Mouse (Mus musculus) adrenal gland, postnatal 25 days (tissue): ENCODE results near the gene Bbs9. TPM values are rescaled to one million over a fixed set of nuclear protein-coding genes. Genes with fewer than 3 reads are reported as not detected.

Source experiments
- DNase-seq: peaks from one replicate; pipeline ENCODE4 v3.0.0; 2021; ENCODE audit warnings: mixed read lengths
- total RNA-seq: library from RNA; stranded (reverse); gene quantifications from 2 replicates; pipeline ENCODE4 v1.2.3, GENCODE M21; 2021

Gene Bbs9
- total RNA-seq, 1 experiment from 2014 or later, result 15.3 TPM

DNA sequence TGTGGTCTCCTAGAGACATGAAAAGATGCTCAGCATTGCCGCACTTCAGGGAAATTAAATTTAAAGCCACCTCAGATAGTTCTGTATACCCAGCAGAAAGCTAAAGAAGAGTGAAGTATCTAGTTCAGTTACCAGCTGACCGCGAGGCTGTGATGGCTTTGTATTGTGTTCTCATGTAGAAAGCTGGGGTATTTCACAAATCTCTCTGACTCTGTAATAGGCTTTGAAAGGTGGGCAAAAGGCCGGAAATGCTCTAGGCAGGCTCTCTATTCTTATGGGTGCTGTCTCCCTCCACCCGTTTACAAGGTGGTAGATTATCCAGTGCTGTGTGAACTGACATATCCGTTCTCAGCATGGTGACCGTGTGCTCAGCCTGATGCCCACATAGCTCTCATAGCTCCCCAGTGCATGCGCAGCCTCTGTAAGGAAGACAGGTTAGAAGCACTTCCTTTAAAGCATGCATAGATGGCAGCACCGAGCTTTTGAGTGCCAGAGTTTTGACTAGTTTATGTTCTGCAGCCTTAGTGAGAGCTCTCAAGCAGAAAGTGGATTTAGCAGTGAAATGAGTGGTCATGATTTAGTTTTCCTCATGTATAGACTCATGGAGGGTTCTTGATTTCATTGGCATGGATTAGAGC lies 57.4 kb downstream of the Bbs9 start:
- peak; percentile 12 for DNase-seq

DNA sequence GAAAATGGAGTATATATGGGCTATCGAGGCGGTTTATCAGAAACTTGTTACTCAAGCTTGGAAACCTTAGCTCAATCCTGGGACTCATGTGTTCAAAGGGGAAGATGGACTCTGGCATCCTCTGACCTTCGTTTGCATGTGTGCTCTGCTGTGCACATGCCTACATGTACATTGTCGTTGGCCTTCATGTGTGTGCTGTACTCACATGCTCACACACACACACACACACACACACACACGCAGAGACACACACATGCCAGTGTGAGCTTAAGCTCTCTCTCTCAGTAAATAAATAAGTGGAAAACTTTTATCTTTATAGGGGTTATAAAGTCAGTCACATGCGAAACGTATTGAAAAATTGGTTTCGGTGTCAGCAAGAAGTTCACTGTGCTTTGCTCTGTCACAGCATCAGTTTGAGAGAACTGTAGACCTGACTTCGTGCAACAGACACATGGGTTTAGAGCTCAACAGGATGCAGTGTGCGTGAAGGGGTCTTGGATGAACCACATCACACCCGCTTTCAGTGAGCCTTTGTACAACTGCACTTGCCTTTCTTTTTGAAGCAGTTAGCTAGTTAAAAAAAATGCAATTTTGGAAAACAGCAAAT lies 62.4 kb downstream of the Bbs9 start:
- no peak for DNase-seq

- no peak for DNase-seq
Observed at GRCm38 (mm10) chr9:22539546-22539945, 64.0 kb downstream of the Bbs9 start.

DNA sequence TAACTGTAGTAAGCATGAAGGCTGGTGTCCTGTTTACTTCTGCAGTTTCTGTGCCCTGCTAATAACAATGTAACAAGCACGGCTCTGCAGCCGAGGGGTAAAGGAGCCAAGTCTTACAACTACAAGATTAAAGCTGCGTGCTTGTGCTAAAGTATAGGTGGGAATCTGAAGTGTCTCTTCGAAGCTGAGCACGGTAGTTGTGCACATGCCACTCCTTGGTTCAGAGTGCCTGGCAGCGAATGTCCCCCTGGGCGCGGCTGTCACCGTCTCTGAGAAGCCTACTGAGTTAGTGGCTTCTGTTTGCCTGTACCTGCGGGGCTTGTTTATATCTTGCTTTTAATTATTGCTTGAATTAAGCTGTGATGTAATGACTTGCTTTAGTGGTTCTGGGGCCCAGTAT lies 65.6 kb downstream of the Bbs9 start:
- DNase-seq, result no peak

- DNase-seq, result no peak
Observed at GRCm38 (mm10) chr9:22543467-22543866, 68.0 kb downstream of the Bbs9 start.

- DNase-seq, result no peak
Observed at GRCm38 (mm10) chr9:22544349-22545341, 69.1 kb downstream of the Bbs9 start.

DNA sequence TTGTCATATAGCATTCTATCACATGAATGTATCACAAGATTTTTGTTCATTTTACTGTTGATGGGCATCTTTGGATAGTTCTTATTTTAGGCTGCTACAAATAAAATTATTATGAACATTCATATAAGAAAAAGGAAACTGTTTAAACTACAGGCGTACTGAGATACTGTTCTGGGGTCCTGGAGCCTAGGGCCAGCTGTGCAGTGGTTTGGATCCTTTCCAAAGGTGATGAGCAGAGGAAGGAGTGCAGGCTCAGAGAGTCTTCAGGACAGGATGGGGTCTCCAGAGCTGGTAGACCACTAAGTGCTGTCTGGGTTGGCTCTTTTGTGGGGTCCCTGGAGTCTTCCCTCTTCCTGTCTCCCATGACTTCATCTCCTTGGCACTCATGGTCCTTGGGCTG lies 75.8 kb downstream of the Bbs9 start:
- DNase-seq, result no peak

- DNase-seq, result no peak
Observed at GRCm38 (mm10) chr9:22556076-22556475, 80.6 kb downstream of the Bbs9 start.

DNA sequence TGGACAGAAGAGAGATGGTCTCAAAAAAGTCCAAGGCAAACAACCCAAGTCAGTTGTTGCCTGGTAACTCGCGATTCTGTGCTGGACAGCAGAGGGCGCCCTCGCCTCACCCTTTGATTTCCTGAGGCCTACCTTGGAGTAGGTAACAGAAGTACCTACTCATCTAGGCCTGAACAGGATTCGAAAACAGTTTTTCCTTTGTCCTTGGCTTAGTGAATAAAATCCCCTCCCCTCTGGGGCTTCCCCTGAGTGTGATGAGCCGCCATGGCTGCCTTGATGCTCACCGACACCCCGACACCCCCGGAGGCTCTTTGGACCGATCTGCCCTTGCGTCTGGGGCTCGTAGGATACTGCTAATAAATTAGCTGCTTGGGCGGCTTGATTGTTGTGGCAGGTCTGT lies 82.0 kb downstream of the Bbs9 start:
- peak; percentile 75 for DNase-seq

- DNase-seq, result no peak
Observed at GRCm38 (mm10) chr9:22563612-22564347, 88.3 kb downstream of the Bbs9 start.

DNA sequence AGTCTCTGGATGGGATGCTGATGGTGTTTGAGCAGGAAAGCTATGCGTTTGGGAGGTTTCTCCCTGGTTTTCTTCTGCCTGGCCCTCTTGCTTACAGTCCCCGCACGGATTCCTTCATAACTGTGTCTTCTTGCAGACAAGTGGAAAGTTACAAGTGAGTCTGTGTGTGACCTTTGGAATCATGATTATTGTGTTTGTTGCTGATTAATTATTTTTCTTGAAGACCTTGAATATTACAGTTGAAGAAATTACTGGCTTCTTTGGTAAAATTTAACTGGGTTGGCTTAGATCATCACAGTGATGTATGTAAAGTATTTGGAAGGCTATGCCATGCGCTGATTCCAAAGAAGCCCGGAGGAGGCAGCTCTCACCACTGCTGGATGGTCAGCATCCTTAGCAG lies 92.2 kb downstream of the Bbs9 start:
- no peak for DNase-seq

DNA sequence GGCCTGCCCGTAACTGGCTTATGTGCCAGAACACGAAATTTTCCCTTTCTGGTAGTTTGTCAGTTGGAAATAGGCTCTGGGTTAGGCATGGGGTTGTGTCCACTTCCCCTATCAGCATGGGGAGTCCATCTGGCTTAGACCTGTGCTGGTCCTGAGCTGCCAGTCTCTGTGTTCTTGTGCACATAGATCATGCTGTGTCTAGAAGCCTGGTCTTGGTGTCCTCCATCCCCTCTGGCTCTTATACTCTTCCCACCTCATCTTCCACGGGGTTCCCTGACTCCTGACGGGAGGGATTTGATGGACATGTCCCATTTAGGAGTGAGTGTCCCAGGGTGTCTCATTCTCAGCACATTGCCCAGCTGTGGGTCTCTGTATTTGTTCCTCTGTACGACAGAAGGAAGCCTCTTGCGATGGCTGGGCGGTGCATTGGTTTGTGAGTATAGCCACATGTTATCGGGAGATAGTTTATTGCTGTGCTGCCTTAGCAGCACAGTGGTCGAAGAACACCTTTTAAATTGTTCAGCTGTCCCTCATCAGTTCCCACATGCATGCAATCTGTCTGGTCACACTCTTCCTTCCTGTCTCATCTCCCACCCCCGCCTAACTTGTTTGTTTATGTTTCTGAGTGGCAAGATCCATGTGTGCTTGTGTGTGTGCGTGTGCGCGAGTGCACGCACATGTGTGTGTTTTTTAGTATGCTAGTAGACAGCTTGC lies 101.1 kb downstream of the Bbs9 start:
- DNase-seq, result no peak

DNA sequence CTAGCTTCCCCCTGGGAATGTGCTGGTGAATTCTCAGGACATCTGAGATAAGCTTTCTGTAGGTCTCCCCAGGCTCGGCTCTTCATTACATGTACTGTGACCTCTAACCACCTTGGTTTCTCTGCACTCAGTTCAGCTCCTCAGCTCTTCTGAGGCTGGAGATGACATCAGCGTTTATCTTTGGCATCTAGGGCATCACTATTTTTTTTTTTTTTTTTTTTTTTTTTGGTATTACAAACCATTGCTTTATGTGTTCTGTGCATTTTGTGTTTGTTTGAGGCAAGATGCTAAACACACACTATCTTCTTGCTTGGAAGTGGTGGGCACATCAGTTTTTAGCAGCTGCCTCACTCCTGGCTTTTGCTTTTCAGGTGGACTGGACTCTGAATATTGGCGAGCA lies 102.8 kb downstream of the Bbs9 start:
- DNase-seq, result no peak

GRCm38 (mm10) chr9:22584221-22584620 lies 108.7 kb downstream of the Bbs9 start:
- DNase-seq, result no peak

GRCm38 (mm10) chr9:22593032-22593431 lies 117.5 kb downstream of the Bbs9 start:
- no peak for DNase-seq

- no peak for DNase-seq
Observed at GRCm38 (mm10) chr9:22596650-22597049, 121.1 kb downstream of the Bbs9 start.

- DNase-seq, result no peak
Observed at GRCm38 (mm10) chr9:22613271-22613824, 137.8 kb downstream of the Bbs9 start.

DNA sequence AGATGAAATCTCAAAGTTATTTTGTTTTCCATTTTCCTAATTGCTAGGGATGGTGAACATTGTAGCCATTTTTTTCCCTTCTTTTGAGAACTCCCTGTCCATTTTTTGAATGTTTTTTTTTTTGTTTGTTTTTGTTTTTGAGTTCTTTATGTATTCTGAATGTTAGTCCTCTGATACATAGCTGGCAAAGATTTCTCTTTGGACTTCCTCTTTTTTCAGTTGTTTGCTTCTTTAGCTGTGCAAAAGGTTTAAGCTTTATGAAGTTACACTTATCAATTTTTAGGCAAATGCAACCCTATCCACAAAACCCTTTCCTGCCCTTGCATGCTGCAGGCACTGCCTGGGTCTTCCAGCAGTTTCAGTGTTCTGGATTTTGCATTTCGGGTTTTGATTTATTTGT lies 143.7 kb downstream of the Bbs9 start:
- DNase-seq, result no peak

DNA sequence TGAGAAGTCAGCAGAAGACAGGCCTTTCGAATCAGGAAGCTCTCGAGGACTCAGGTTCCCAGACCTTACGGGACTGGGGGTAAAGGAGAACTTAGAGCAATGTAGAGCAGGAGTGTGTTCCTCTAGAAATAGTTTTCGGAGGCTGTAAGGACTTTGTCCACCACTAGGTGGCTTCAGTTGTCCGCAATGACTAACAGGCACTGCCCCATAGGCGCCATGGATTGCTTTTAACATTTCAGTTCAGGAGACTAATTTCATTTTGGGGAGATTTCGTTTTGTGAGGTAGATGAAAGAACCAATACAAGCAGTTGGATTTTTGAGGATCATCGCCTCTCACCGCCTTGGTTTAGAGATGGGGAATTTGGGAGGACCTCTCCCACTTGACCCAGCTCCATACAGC lies 149.5 kb downstream of the Bbs9 start:
- DNase-seq, result peak; percentile 16

DNA sequence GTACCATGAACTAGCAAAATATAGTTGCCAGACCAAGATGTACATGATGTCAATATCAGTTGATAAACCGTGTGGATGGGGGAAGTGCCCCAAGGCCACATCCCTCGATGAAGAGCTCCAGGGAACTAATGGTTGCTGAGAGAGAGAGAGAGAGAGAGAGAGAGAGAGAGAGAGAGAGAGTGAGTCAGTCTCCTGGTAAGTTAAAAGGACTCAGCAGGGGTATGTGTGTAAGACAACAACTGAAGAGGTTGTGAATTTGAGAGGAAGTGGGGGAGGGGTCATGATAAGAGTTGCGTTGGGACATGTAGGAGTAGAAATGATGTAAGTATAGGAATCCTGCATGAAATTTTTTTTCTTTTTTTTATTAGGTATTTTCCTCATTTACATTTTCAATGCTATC lies 150.5 kb downstream of the Bbs9 start:
- no peak for DNase-seq

DNA sequence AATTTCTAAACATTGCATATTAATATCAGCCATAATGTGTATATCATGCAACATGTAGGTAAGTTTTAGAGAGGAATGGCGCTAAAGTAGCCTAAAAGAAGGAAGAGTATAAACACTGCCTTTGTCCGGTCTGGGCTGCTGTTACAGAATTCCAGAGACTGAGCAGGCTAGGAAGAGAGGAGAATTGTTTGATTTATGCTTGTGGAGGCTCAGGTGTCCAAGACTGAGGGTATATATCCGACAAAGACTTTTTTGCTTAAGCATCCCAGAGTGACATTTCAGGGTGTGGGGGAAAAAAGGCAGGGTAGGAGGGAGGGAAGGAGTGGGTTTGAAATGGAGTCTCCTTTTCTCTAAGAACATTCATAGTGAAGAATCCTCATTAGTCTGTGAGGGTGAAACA lies 152.4 kb downstream of the Bbs9 start:
- DNase-seq, result no peak
